Mouse (Mus musculus): Measurements from ENCODE around the gene Eef1akmt1. TPM values are rescaled to one million over a fixed set of nuclear protein-coding genes. Genes with fewer than 3 reads are reported as not detected.

Eef1akmt1 gene
- total and polyA plus RNA-seq, 3 experiments: 1.1 to 39.7 (median 19.1) TPM

- peaks cover 79% of the 10 kb centered on the region for H3K27me3 ChIP-seq (ENCODE audit: insufficient read depth, low read length)
Observed at GRCm38 (mm10) chr14:57527598-57527997, 43.8 kb downstream of the Eef1akmt1 start.

DNA sequence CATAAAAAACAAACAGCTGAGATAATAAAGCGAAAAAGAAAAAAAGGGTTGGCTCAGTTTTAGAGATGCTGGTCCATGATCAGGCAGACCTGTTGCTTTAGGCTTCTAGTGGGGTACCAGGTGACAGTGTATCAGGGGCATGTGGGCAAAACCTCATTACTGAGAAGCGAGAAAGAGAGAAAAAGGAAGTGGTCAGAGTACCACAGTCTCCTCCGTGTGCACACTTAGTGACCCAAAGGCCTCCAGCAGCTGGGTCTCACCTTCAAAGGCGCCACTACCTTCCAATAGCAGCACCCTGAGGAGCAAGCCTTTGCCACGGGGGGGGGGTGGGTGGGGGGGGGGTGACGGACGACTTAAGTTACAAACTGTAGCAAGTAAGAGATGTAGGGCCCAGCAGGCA is 44.3 kb downstream of the Eef1akmt1 start:
- H3K36me3 ChIP-seq (replicated peaks): no peaks in the 10 kb centered on the region
- no peak for DNase-seq (ENCODE audit: low spot score)
- no peak overlapping the region for H3K4me3 ChIP-seq (ENCODE audit: low read depth, low read length)
- no peak for ATAC-seq (ENCODE audit: extremely low read depth, insufficient number of reproducible peaks, low FRiP score, poor library complexity, severe bottlenecking)
- H3K4me1 ChIP-seq (ENCODE audit: insufficient read depth, low read depth, low read length): peaks cover 31% of the 10 kb centered on the region
- TF ChIP-seq GATA2 (IDR thresholded peaks at IDR 0.05; ENCODE audit: borderline replicate concordance, low read depth, low read length): no peak
- TF ChIP-seq POLR2AphosphoS5 (IDR thresholded peaks at IDR 0.05; ENCODE audit: insufficient replicate concordance, low read depth, low read length): no peak
- peaks cover 78% of the 10 kb centered on the region for H3K27me3 ChIP-seq (ENCODE audit: insufficient read depth, low read length)
- no peaks in the 10 kb centered on the region for H3K9me3 ChIP-seq (replicated peaks)

More at GRCm38 (mm10) chr14:57527598-57527997, 43.8 kb downstream of the Eef1akmt1 start:
- TF ChIP-seq TAL1 (conservative IDR thresholded peaks at IDR 0.05; ENCODE audit: low read depth, low read length) (no peak), GATA1 (IDR thresholded peaks at IDR 0.05; ENCODE audit: borderline replicate concordance, low read length) (no peak), CTCF (IDR thresholded peaks at IDR 0.05; ENCODE audit: low read depth, low read length) (no peak), GATA2 (IDR thresholded peaks at IDR 0.05; ENCODE audit: borderline replicate concordance, low read depth, low read length) (no peak), POLR2AphosphoS5 (IDR thresholded peaks at IDR 0.05; ENCODE audit: insufficient replicate concordance, low read depth, low read length) (no peak)
- Histone ChIP-seq H3K9me3 (replicated peaks) (no peaks in the 10 kb centered on the region), H3K4me3 (ENCODE audit: low read depth, low read length) (no peak overlapping the region), H3K36me3 (replicated peaks) (no peaks in the 10 kb centered on the region), H3K4me1 (ENCODE audit: insufficient read depth, low read depth, low read length) (peaks cover 31% of the 10 kb centered on the region)
- ATAC-seq (ENCODE audit: extremely low read depth, insufficient number of reproducible peaks, low FRiP score, poor library complexity, severe bottlenecking) (no peak), DNase-seq (ENCODE audit: low spot score) (no peak)

DNA sequence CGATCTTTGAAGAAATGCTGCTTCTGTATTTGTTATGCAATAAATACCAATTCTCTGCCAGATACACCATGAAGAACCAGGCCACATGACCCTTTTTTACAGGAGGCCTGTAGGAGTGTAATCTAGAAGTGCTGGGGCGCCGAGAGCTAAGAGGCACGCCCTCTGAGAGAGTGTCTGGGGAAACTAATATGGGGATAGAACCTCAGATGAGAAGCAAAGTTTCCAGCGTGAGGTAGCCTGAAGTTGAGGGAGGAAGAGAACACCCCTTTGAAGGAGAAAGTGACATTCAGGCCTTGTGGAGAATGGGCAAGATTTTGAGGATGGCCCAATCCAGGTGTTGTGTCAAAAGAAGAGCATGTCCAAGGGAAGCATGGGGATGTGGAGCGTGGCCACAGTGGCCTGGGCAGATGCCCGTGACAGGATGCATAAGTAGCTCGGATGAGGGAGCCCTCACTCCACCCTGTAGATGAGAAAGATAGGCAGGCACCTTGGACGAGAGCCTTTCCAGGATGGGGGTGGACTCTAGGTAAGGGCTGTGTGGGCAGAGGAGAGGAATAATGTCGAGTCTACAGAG is 45.3 kb downstream of the Eef1akmt1 start:
- ATAC-seq (ENCODE audit: extremely low read depth, insufficient number of reproducible peaks, low FRiP score, poor library complexity, severe bottlenecking): no peak

GRCm38 (mm10) chr14:57525388-57526049 is 45.9 kb downstream of the Eef1akmt1 start:
- DNase-seq (ENCODE audit: low spot score) (peak; percentile 61), ATAC-seq (ENCODE audit: extremely low read depth, insufficient number of reproducible peaks, low FRiP score, poor library complexity, severe bottlenecking) (peak; percentile 41; the same call in 1 of the 2 replicates)
- Histone ChIP-seq H3K4me3 (ENCODE audit: low read depth, low read length) (peak overlapping the region; percentile 78), H3K36me3 (replicated peaks) (no peaks in the 10 kb centered on the region), H3K4me1 (ENCODE audit: insufficient read depth, low read depth, low read length) (peaks cover 31% of the 10 kb centered on the region), H3K27me3 (ENCODE audit: insufficient read depth, low read length) (peaks cover 69% of the 10 kb centered on the region), H3K9me3 (replicated peaks) (no peaks in the 10 kb centered on the region)
- no peak for TF ChIP-seq GATA2 (IDR thresholded peaks at IDR 0.05; ENCODE audit: borderline replicate concordance, low read depth, low read length)
- TF ChIP-seq CTCF (IDR thresholded peaks at IDR 0.05; ENCODE audit: low read depth, low read length): no peak
- TF ChIP-seq TAL1 (conservative IDR thresholded peaks at IDR 0.05; ENCODE audit: low read depth, low read length): no peak
- no peak for TF ChIP-seq GATA1 (IDR thresholded peaks at IDR 0.05; ENCODE audit: borderline replicate concordance, low read length)
- TF ChIP-seq POLR2AphosphoS5 (IDR thresholded peaks at IDR 0.05; ENCODE audit: insufficient replicate concordance, low read depth, low read length): no peak

More for the DNA sequence above, 45.3 kb downstream of the Eef1akmt1 start:
- TF ChIP-seq GATA1 (IDR thresholded peaks at IDR 0.05; ENCODE audit: borderline replicate concordance, low read length) (no peak), POLR2AphosphoS5 (IDR thresholded peaks at IDR 0.05; ENCODE audit: insufficient replicate concordance, low read depth, low read length) (no peak), GATA2 (IDR thresholded peaks at IDR 0.05; ENCODE audit: borderline replicate concordance, low read depth, low read length) (no peak), CTCF (IDR thresholded peaks at IDR 0.05; ENCODE audit: low read depth, low read length) (no peak), TAL1 (conservative IDR thresholded peaks at IDR 0.05; ENCODE audit: low read depth, low read length) (no peak)
- DNase-seq (ENCODE audit: low spot score): peak; percentile 16
- peaks cover 73% of the 10 kb centered on the region for H3K27me3 ChIP-seq (ENCODE audit: insufficient read depth, low read length)
- H3K36me3 ChIP-seq (replicated peaks): no peaks in the 10 kb centered on the region
- H3K4me3 ChIP-seq (ENCODE audit: low read depth, low read length): peak overlapping the region; percentile 78; the same call in 1 of the 2 replicates
- no peaks in the 10 kb centered on the region for H3K9me3 ChIP-seq (replicated peaks)
- peaks cover 31% of the 10 kb centered on the region for H3K4me1 ChIP-seq (ENCODE audit: insufficient read depth, low read depth, low read length)

- Histone ChIP-seq H3K9me3 (replicated peaks) (no peaks in the 10 kb centered on the region), H3K4me3 (ENCODE audit: low read depth, low read length) (peak within 1 kb of the TSS; percentile 78), H3K27me3 (ENCODE audit: insufficient read depth, low read length) (peaks cover 64% of the 10 kb centered on the region), H3K36me3 (replicated peaks) (no peaks in the 10 kb centered on the region), H3K4me1 (ENCODE audit: insufficient read depth, low read depth, low read length) (peaks cover 30% of the 10 kb centered on the region)
- TF ChIP-seq GATA1 (IDR thresholded peaks at IDR 0.05; ENCODE audit: borderline replicate concordance, low read length) (no peak), POLR2AphosphoS5 (IDR thresholded peaks at IDR 0.05; ENCODE audit: insufficient replicate concordance, low read depth, low read length) (no peak), TAL1 (conservative IDR thresholded peaks at IDR 0.05; ENCODE audit: low read depth, low read length) (no peak), CTCF (IDR thresholded peaks at IDR 0.05; ENCODE audit: low read depth, low read length) (no peak), GATA2 (IDR thresholded peaks at IDR 0.05; ENCODE audit: borderline replicate concordance, low read depth, low read length) (no peak)
- DNase-seq (ENCODE audit: low spot score) (peak; percentile 19), ATAC-seq (ENCODE audit: extremely low read depth, insufficient number of reproducible peaks, low FRiP score, poor library complexity, severe bottlenecking) (no peak)
Observed at GRCm38 (mm10) chr14:57524671-57525387, 46.6 kb downstream of the Eef1akmt1 start, which contains the start of gene Il17d. Gene Il17d, plus strand, starts transcription at chr14:57524777.

- Histone ChIP-seq H3K4me3 (ENCODE audit: low read depth, low read length) (no peak overlapping the region), H3K9me3 (replicated peaks) (no peaks in the 10 kb centered on the region), H3K4me1 (ENCODE audit: insufficient read depth, low read depth, low read length) (peaks cover 25% of the 10 kb centered on the region), H3K27me3 (ENCODE audit: insufficient read depth, low read length) (peaks cover 53% of the 10 kb centered on the region), H3K36me3 (replicated peaks) (no peaks in the 10 kb centered on the region)
- no peak for TF ChIP-seq TAL1 (conservative IDR thresholded peaks at IDR 0.05; ENCODE audit: low read depth, low read length)
- no peak for TF ChIP-seq GATA1 (IDR thresholded peaks at IDR 0.05; ENCODE audit: borderline replicate concordance, low read length)
- no peak for TF ChIP-seq CTCF (IDR thresholded peaks at IDR 0.05; ENCODE audit: low read depth, low read length)
- TF ChIP-seq GATA2 (IDR thresholded peaks at IDR 0.05; ENCODE audit: borderline replicate concordance, low read depth, low read length): no peak
- TF ChIP-seq POLR2AphosphoS5 (IDR thresholded peaks at IDR 0.05; ENCODE audit: insufficient replicate concordance, low read depth, low read length): no peak
- no peak for ATAC-seq (ENCODE audit: extremely low read depth, insufficient number of reproducible peaks, low FRiP score, poor library complexity, severe bottlenecking)
- DNase-seq (ENCODE audit: low spot score): no peak
Observed at GRCm38 (mm10) chr14:57523762-57524161, 47.6 kb downstream of the Eef1akmt1 start.

All from G1E (cell line).